Mouse (Mus musculus) left cerebral cortex, adult 11 months (tissue): ENCODE data around the gene Gata3.

Experiments
- DNase-seq: peaks from one replicate; pipeline ENCODE4 v3.0.0; 2022; ENCODE audit warnings: low spot score

The Gata3 gene

DNA sequence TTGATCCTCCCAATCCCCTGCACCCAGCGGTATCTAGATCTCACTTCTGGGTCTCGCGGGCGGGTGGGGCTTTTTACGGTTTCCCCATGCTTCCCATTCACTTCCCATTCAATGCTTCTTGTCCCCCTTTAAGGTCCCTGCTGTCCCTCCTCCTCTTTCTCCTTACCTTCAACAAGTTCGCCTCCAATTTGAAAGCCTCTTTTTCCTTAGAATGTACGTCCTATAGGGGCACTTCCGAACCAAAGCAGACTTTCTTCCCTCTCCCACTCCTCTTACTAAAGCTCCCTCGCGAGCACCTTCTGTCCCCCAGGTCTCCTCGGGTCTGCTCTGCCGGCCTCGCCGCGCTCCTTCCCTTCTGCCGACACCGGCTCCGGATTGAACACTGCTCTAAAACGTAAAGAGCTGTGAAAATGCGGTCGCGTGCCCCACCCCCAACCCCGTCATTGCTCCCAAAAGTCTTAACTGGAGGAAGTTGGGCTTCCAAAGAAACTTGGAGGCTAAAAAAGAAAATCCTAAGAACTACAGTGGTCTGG, at the start of gene Gata3:
Gata3 (minus strand) TSS at position 384 of the 533 bp plus-strand sequence.
- DNase-seq: no peak

DNA sequence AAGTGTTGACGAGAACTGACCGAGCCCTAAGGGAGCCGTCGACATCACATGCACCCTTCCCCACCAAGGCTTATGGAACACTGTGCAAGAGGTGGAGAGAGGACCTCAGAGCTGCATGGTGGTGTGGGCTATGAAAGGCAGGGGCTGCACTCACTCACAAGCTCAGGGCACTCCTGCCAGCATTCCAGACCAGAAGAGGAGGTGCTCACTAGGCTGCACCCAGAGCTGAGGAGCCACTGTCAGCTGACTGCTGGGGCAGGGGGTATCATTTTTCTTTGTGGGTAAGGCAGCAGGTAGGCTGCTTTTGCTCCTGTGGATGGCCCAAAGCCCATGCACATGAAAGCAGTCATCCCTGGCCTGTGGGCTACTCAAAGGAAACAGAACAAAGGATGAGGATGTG, 49.4 kb upstream of the Gata3 start:
- DNase-seq: no peak

DNA sequence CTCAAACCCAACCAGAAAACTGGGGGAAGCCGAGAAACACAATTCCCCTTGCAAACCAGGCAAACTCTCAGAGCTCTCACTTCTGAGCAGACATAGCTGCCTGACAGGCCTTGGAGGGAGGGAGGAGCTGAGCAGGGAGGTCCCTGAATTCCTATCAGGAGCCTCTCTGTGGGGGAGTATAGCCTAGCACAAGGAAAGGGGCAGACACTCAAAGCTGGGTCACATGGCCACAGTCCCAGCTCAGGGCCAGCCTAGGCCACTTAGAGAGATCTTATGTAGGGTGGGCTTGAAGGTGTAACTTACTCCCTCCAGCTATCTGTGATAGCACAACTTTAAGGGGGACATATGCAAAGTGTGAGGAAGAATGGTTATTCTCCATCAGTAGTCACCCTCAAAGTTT, 46.1 kb upstream of the Gata3 start:
- no peak for DNase-seq

DNA sequence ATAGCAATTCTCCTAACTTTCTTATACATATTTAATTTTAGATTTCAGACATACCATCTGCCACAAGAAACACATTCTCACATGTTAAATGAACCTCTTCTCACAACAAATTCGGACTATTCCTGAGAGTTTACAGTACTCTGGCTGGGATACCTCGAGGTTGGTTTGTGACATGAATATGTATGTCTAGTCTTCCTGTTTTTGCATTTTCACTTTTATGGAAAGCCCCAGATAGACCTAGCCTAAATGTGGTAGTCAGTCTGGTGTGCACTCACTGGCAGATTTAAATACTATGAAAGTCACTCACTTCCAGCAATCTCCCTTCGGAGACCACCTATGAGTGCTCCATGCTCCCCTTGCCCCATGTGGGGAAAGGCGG, 37.1 kb upstream of the Gata3 start:
- no peak for DNase-seq

DNA sequence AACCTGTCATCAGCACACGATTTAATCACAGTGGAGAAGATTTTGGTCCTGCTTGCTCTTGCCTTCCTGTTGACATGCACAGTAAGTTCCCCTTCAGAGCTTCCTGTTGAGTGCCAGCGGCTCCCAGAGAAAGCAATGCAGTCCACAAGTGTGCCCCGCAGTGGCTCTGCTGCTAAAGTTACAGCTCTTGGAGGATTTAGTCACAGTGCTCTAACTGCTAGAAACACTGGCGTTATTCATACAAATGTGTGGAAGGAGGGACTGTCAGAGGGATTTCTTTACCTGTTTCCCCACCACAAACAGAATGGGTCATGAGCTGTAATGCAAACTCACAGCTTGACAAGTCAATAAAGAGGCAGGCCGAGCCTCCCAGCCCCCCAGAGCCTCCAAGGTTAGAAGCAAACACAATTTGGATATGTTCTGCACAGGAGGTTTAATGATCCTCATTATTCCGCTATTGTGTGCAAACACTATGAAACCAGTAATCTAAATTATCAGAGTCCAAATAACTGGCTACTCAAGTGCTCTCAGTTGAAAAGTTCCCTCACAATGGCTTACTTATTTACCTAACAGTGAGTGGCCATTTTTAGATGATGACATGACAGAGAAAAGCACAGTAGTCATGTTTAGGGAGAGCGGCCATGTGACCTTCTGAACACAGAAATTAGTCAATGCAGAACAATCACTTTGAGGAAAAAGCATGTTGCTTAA, 36.5 kb upstream of the Gata3 start:
- no peak for DNase-seq

DNA sequence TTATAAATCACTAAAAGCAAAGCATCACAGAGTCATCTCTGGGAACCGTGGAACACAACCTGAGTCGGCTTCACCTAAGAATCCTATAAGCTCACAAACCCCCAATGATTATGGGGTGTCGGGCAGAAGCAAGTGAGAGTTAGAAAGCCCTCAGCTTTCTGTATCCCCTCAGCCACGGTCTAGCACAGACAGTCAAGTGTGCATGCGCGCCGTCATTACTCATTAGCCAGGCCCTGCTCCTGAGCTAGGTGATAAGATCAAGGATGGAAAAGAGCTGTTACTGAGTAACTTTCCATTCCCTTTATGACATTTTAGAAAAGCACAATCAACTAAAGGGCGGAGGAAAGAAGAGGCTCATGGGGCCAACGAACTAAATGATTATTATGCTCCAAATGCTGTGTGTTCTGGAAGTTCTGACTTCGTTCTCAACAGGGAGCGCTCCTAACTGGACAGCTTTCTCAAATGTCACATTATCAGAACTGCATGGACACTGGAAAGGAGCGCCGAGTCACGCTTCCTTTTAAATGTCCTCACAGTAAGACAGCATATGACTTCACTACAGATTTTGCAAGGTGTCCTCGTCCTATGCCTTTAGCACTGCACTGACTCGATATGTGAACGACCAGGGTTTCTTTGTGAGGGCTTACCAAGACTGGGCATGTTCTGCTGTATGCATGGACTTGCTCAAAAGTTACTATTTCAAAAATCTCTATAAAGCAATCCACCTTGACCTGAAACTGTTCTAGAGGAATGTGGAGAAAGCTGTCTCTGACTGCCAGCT, 29.0 kb upstream of the Gata3 start:
- no peak for DNase-seq

DNA sequence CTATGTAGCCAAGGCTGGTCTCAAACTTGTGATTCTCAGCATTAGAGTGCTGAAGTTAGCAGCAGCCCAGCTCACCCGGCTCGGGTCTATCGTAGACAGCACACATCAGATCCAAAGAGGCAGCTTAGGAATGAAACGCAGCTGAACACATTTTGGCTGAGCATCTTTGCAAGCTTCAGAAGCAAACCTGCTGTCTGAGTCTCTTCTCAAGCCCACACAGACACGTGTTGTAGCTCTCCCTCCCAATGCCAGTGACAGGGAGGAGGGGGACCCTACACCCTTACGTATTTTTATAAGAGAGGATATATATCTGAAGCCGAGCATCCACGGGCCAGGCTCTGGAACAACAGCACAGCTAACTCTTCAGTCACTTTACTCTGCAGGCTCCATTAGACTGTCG, 27.8 kb upstream of the Gata3 start:
- DNase-seq: no peak

DNA sequence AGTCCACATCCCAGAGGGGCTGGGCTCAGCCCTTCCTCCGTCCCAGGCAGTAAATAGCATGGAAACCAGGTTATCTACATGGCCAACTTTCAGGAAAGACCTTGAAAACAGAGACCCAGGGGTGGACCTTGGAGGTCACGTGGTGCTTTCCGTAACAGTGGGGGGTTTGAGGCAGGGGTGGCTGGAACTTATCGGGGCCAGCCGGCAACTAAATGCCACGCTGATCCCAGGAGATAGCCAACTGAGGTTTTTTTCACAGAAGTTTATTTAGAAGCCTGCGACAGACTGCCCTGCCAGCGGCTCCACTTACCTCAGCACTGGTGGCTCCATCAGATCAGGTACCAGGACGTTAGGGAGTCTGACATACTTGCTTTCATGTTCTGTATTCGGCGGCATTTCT, 16.2 kb upstream of the Gata3 start:
- no peak for DNase-seq

DNA sequence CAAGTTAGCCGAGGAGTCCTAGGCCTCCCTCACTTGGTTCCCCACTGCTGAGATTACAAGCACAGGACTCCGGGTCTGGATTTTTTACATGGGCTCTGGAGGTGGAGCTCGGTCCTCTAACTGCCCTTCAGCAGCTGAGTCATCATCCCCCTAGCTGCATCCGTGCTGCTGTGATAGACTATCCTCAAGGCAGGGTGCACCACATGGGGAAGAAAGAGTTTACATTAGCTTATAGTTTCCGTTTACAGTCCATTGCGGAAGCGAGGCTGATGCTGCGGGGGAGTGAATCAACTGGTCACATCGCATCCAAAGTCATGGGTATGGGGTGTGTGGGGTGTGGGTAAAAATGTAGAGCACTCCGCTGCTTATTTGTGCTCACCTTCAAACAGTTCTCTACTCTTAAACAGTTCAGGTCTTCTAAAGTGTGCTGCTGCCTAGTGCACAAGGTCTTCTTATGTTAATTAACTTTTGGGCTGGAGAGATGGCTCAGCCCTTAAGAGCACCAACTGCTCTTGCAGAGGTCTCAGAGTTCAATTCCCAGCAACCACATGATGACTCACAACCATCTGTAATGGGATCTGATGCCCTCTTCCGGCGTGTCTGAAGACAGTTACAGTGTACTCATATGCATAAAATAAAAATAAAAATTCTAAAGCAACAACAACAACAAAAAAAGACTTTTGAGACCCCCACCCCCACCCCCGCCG, 14.2 kb upstream of the Gata3 start:
- DNase-seq: no peak

DNA sequence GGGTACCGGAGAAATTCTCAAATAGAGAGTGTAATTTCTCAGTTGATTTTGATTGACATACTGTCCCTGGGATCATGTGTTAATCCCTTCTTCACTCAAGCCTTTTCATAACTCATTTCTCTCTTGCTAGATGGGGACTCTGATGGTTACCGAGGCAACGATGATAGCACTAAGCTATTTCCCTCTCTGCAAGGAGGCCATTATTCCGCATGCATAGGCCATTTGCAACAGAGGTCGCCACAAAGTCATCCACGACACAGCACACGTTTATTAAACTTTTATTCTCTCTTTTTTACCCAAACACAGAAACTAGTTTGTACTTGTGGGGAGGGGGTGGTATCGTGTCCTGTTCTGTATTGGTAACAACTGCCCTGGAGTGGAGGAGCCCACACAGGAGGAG, 8.0 kb upstream of the Gata3 start:
- DNase-seq: no peak

DNA sequence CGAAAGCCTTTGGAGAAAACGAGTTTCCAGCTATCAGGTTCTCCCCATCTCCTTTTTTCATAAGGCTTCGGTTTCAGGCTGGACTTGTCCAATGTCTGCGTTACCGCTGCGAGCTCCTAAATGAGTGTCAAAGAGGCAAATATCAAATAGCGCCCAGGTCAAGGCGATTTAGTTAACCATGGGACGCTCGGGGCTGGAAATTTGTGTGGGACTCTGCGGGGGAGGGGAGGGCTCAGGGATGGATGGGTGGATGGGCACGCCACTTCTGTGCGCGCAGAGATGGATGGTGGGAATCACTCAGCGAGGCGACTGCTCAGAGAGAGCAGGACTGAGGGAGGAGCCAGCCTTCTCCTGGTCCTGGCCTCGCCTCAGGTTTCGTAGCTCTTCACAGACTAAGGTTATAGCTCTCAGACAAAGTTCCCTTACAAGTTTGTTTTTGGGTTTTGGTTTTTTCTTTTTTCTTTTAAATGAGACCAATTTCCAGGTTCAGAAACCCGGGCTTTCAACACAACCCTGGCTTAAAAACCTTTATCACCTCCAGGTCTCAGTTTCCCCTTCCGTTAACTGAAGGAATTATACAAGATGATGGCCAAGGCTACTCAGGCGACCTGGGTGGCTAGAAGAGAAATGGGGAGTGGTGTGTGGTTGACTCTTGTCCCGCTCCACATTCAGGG, 6.4 kb upstream of the Gata3 start:
- no peak for DNase-seq

DNA sequence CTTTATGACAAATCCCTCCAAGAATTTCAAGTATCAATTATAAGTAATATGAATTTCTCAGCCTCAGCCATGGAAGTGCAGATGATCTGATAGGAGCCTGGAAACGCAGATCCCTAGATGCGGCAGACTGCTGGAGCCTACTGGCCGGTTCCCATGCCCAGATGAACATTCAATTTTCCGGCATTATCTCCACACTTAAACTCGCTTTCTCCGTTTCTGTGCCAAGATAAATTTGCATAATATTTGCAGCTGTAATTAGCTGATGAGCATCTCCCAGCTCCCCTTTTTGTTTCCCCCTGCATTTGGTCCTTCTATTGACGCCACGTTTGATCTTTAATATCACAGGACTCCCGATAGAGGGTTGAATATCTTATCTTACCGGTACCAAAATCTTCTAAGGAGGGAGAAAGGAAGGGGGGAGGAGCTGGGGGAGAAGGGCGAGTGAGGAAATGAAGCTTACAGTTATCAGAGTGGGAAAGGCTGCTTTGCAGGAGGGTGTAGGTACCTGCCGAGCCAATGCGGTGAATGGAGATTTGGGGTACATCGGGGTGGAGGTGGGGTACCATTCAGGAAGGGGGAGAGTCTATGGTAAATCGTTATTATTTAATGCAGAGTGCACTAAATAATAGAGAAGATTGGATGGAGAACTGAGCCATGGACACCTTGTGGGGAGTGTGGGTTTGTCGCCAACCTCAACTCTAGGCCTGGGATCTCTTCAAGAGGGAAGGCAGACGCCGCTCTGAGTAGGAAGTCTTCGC, 5.2 kb upstream of the Gata3 start:
- DNase-seq: no peak

DNA sequence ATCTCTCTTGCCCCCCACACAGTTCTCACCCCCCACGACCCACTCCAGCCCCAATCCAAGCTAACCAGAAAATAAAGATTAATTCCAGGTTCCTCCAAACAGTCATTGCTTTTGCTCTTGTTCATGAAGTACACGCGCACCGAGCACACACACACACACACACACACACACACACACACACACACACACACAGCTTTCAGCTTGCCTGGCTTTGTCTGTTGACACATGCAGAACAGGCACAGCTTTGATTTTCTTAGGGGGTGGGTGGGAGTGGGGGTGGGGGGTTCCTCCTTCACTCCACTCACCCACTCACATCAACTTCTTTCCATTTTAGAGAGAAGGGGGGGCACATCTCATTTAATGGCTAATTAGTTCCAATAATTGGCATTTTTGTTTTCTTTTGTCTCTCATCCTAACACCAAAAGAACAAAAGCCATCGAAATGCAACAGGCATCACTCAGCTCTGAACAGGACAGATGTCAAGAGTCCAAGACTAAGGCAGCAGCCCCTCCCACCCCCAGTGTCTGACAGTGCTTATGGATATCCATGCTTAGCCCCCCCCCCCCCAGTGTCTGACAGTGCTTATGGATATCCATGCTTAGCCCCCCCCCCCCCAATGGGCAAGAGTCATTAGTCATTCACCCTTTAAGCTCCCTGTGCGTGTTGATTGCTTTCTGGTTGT, 3.6 kb upstream of the Gata3 start:
- DNase-seq: no peak

DNA sequence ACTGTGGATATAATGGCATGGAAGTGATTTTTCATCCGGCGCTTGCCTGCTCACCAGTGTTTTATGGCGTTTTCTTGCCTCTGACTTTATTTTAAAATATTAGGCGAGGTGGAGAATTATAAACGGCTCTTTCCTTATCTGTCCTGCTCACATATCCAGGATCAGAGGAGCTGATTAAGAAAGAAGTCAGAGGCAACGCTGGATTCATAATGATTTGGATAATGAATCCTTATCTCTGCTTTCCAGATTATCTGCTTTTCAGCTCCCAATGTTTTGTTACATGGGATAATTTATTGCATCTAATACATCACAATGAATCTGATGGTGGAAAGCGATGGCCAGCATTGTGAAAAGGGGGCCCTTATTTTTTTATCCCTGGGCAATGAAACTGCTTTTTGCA, 2.7 kb upstream of the Gata3 start:
- no peak for DNase-seq

DNA sequence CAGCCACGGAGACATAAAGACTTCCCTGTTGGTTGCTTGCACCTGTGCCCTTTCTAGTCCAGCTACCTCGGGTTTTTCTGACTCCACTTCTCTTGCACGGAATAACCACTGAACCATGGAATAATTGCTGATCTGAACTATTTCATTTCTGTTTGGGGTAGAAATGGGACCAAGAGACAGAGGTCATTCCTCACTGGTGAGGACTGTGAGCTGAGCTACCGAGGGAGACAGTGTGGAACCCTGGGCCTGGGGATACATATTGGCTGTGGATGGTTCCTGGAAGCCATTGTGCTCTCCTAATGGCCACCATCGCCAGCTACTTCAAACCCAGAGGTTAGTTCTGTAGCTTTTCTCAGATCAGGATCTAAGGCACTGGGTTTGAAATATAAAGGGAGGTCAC, 1.1 kb upstream of the Gata3 start:
- no peak for DNase-seq

DNA sequence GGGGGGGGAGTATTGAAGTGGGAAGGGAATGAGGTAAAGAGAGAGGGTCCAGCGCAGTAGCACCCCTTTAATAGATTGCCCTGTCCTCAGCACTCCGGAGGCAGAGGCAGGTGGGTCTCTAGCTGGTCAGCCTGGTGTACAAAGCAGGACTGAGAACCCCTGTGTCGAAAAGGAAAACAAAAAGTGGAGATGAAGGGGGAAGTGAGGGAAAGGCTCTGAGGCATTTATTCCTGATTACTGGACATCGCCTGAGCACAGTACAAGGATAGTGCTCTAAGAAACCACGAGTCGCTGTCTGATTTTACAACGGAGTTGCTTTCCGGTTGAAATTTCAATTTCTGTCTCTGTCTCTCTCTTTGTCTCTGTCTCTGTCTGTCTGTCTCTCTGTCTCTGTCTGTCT, 417 bp upstream of the Gata3 start:
- DNase-seq: no peak

DNA sequence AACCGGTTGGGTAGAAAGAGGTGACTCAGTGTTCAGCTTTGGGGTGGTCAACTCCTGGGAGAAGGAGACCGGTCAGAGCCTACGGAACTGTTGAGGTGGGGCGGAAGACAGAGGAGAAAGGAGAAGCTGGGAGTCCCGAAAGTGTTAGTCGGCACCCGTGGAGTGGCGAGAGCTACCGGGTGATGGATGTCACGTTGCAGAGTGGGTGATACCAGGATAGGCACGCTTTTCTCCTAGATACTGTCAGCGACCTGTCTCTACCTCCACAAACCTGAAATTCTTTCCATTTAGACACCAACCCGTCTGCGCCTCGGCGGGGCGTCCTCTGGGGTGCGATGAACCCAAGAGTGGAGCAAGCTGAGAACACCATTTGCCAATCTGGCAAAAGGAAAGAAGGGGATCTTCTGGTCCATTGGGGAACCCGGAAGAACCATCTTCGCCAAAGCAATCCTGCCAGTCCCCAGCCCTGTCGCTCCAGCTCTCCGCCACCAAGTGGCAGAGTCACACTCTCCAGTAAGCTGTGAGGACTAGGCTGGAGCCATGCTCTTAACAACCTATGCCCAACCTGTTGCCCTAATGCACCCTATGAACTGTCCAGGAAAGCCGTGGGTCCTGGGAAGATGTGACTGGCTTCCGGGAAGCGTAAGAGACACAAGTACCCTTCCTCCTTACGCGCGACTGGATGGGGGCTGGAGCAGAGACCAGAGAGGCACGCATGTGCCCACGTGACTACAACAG, 752 bp downstream of the Gata3 start, which contains the start of gene 9230102O04Rik:
9230102O04Rik (minus strand) TSS at position 628 of the 738 bp plus-strand sequence.
- DNase-seq: no peak

DNA sequence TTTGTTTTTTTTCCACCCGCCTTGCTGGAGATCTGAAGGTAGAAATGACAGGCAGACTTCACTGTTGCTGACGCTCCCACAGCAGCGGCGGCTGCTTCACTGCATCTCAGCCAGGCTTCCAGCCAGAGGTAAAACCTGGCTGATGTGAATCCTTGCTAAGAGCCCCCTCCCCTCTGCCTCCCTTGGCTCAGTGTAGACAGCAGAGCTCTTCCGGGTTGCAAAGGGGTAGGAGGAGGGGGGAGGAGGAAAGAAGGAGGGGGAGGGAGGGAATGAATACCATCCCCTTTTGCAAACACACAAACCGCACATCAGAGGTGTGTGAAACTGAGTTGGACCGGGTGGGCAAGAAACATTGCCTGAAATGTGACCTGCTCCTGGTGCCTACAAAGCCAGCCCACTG, 2.2 kb downstream of the Gata3 start:
- no peak for DNase-seq

DNA sequence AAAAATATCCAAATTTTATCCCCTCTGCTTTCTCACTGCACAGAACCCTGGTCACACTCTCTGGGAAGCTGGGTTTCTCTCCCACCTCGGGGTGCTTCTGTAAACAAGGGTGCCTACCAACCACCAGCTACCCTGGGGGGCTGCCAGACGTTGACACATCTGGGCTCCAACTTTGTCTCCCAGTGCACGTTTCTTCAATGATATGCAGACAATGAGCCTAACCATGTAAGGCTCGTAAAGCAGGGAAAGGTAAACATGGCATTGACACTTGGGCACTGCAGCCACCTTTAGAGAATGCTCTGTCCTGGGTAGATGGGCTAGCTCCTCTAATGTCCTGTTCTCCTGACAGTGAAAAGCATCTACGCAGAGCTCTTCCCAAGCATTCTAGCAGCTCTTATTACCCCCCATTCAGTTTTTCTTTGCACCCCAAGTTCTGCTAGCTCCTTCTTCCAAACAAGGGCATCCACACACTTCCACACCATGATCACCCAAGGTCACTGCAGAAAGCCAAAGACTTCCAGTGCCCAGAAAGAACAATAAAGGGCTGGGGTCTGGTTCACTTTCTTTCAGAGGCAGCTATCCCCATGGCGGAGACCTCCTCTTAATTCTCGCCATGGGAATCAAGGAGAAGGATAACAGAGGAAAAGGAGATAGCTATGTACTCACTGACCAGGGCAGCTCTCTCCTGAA, 2.8 kb downstream of the Gata3 start:
- no peak for DNase-seq

DNA sequence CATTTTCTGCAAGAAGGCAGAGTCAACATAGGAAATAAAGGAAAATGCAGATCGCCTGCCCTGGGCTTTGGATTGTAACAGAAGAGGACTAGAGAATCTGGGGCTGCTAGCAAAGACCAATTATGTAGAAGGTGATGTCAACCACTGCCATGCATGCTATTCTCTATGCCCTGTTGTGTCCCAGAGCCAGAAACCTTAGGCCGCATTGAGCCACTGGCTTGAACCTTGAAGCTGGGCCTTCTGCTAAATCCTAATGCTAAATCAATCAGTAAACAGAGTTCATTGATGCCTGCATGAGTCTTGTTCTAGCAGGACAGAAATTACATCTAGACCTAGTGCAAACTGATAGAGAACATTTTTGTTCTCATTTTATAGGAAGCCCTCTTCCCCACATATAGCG, 3.8 kb downstream of the Gata3 start:
- no peak for DNase-seq
